Mouse (Mus musculus) ovary, postnatal 10 days (tissue): ENCODE measurements around the gene Ghrh.

Source experiments
- DNase-seq: peaks from one replicate; pipeline ENCODE4 v3.0.0; 2022; ENCODE audit warnings: low spot score

Ghrh gene

DNA sequence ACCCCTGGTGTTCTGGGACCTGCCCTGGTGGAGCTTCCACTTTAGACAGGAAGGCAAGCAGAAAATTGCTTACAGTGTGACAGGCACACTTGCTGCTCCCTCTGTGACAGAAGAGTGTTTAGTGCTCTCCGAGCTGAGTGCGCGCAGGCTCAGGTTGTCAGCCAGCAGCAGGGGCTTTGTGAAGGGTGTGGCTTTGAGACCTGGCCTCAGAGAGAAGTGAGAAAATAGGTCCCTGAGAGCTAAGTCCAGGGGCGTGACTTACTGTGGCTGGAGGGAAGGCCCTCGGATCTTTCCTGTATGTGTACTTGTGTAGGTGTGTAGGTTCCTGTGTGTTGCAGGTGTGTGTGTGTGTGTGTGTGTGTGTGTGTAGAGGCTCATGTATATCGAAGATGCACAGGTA lies 4.0 kb downstream of the Ghrh start:
- DNase-seq, result no peak

DNA sequence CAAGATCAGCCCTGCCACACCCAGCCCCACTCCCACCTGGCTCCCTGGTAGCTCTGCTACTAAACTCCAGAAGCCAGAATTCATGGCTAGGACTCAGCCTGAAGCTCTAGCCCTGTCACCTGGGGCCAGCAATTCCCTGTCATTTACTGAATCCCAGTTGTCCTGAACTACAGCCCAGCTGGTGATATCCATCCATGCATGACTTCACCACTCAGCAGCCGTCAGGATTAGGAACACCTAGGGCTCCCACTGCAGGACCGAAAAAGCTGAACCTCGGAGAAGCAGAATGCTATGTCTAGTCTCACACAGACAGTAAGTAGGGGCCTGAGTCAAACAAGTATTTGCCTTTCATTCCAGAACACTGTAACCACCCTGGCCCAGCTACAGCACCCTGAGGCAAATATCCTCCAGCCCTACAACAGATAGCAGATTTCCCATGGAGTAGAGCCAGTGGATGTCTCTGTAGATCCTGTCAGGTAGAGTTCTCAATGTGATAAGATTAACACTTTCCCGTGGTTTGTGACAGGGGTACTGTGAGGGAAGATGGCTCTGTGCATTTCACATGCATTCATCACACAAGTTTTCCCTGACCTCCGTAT lies 4.9 kb downstream of the Ghrh start:
- no peak for DNase-seq

DNA sequence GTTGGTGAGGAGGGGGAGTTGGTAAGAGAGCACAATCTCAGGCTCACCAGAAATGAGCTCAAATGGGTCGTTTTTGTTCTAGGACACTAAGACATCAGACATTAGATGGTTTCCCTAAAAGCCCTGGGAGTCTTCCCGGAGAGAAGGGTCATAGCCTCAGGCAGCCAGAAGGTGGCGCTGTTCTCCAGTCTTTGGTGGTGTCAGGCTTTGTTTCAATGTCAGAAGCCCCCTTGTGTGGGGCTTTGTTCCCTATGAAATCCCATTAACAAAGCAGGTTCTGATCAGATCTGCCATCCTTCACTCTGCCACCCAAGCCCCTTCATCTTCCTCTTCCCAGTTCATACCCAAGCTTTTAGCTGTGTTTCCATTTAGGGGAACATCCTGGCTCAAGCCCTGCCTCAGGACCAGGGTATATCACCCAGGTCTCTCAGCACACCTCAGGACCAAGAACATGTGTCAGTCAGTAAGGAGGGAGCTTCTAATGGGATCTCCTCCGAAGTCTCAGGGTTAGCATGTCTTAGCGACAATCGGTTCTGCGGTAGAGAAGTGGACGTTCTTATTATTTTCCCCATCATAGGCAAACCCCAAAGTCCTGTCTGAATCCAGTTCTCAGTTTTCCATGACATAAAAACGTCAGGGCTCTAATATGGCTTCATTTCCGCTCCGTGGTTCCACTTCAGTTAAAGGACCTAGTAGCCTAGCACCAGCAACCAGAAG lies 5.6 kb downstream of the Ghrh start:
- peak; percentile 47 for DNase-seq

DNA sequence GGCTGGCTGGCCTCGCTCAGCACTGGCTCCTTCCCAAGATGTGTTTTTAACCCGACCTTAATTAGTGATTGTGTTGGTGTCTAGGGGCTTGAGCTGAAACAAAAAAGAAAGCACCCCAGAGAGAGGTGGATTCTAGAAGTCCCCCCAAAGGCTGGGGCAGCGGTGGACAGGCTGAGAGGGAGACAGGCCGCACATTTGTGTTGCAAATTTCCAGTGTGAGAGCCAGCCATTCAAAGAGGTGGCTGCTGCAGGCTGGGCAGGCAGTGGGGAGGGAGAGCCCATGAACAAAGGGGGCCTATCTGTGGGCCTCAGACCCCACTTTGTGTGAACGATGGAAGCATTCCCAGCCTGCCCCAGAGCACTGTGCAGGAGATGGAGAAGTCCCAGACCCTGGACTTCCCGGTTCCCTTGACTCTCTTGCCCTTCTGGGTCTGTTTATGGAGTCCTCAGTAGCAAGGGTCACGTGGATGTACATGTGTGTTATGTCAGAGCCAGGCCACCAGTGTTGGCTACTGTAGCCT lies 7.0 kb downstream of the Ghrh start:
- no peak for DNase-seq

DNA sequence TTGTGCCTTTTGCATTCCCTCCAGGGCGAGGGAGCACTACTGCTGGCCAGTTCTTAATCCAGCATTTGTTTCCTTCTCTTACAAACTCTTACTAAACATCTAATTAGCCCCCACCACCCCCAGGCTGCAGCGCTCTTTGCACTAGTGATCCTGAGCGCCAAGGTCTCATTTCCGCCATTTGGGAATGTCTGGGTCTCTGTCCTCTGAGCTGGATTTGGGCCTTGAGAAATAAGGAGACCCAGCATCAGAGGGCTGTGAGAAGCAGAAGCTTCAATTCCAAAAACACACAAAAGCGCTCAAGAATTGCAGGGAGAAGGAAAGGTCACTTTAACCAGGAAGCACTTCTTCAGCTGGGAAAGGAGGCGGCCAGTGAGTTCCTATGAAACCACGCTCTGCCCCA lies 7.8 kb downstream of the Ghrh start:
- no peak for DNase-seq

DNA sequence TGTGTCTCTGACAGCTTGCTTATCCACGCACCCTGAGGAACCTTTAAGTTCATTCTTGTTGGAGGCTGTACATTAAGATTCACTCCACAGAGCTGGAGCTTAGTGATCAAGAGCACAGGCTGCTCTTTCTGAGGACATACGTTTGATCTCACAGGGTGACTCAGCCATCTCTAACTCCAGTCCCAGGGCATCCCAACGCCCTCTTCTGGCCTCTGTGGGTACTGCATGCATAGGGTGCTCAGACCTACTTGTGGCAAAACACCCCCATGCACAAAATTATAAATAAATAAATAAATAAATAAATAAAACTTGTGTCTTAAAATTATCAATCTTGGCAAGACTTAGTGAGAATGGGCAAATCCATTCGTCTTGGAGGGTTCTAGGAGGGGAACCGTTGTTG lies 8.6 kb downstream of the Ghrh start:
- no peak for DNase-seq

DNA sequence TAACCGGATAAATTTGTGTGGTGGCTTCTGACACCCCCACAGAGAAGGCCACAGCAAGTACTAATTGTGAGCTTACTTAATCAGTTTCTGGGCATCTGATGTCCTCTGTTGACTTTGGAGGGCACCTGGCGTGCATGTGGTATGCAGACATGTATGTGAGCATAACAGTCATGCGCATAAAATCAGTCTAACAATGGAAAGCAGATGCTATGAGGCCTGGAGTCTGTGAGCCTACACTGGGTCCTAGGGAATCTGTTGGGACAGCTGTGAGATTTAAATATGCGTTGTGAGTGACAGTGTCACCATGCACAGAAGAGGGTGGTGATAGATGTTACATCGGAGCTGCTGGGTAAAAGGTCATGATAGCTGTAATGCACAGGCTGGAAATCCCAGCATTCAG lies 15.2 kb downstream of the Ghrh start:
- no peak for DNase-seq

DNA sequence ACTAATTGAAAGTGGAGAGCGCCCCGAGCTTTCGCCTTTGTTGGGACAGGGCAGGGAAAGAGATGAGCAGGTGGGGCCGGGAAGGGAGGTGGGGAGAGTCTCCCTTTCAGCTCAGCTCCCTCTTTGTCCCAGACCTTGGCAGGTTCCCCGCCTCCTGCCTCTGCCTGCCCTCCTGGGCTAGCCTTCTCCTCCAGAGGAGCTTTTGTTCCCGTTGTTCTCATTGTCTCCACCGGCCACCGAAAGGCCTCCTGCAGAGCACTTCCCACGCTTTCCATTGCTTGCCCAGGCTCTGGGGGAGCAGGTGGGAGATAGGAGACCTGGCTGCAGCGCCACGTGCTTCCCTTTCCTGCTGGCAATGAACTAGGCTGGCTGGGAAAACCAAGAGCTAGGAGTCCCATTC lies 18.7 kb downstream of the Ghrh start:
- no peak for DNase-seq

DNA sequence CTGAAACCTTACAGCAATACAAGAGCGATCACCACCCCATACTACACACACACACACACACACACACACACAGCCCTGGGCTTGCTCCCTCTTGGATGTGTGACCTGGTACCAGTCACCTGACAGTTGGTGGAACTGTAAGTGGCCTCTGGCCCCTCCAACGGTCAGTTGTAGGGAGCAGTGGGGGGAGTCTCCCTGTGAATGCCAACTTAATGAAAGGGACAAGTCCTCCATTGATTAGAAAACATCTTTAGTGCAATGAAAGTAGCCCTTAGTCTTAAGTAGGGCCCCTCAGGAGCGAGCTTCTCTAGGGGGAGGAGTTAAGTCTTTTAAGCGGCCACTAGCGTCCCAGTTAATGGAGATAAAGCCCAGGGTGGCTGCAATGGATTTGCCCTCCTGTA lies 19.2 kb downstream of the Ghrh start:
- DNase-seq, result no peak

DNA sequence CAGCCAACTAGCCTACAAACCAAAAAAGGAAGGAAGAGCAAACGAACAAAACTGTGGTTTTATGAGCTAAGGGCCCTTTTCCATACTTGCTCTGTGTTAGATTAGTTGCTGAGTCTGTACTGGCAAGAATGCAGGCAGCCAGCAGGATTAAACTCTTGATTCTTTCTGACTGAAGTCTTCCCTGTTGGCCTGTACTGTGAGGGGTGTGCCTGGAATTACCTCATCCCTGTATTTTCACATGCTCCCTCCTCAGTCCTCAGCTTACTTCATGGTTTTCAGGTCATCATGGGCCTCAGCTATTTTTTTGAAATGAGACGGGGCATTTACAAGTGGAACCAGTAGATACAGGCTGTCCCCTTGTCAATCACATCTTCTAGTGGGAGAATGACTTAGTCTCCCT lies 22.1 kb downstream of the Ghrh start:
- DNase-seq, result no peak

DNA sequence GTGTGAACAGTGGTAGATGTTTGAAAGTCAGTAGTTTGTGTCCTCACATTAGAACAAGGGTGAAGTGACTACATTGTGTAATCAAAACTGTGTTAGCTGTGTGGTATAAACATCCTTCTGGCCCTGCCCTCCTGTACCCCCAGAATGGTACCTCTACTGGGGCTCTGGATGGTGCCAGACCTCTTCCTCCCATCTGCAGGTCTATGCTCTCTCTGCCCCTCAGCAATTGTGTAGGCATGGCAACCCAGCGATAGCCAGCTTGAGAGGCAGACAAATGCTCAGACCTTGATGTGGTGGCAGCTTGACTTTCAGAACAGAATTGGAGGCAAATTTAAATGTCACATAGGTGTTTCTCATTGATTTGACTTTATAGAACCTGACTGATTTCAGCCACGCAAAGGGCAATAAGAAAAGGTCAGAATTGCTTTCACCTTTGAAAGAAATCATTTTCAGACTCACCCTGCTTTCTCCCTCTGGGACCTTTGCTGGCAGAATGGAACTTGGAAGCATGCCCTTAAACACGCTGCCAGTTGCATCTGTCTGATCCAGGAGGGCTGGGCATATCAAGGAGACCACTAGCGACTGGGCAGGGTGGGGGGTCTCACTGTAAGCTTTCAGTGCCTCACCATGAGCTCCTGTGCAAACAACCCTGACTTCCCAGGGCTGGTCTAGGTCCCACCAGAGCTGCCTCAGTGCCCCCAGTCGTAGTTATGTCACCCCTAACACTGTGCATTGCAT lies 25.1 kb downstream of the Ghrh start:
- DNase-seq, result no peak

DNA sequence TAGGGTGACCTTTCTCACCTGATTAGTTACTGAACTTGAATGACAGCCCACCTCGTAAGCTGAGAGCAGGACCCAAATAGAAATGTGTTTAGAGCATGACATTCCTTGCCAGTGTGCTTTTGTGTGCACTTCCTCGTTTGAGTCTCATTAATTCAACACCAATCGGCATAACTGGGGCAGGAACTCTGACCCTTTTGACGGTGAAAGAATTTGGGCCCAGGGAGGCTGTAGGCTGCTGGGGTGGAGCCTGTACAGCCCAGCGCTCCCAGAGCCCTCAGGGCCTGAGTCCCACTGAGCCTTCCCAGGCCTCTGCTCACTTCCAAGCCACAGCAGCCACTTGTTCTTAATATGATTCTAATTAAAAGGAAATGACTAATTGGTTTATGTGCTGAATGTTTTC lies 26.4 kb downstream of the Ghrh start:
- no peak for DNase-seq

DNA sequence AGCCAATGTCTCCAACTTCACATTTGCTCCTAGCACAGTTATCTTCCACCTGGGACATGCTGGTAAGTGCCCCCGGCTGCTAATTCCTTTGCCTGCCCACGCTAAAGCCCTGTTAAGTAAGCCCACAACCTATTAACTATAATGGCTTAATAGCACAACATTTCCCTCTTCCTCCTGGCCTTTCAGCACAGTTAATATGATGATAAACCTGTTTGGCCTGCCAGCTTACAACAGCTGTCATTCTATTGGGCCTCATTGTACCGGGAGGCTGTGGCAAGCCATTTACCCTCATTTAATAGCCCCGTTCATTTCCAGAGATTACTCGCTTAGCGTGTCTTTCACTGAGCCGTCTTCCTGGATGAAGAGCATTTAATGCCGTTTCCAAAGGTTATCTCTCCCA lies 27.2 kb downstream of the Ghrh start:
- DNase-seq, result no peak

DNA sequence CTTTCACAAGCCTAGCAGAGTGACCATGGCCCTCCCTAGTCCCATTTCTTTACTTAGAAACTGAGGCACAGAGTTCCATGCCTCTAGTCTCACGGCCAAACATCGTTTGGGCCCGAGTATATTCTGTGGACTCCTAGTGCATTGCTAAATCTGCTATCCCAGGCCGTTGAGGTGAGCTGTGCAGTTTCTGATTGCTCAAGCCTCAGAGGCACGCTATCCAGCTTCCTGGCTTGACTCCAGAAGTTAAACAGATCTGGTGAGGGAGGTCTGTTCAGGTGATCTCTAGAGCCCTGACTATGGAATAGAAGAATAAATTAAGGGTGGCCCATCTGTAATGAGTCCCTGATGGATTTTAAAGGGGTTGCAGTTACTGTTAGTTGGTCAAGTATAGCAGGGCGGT lies 30.1 kb downstream of the Ghrh start:
- DNase-seq, result no peak

DNA sequence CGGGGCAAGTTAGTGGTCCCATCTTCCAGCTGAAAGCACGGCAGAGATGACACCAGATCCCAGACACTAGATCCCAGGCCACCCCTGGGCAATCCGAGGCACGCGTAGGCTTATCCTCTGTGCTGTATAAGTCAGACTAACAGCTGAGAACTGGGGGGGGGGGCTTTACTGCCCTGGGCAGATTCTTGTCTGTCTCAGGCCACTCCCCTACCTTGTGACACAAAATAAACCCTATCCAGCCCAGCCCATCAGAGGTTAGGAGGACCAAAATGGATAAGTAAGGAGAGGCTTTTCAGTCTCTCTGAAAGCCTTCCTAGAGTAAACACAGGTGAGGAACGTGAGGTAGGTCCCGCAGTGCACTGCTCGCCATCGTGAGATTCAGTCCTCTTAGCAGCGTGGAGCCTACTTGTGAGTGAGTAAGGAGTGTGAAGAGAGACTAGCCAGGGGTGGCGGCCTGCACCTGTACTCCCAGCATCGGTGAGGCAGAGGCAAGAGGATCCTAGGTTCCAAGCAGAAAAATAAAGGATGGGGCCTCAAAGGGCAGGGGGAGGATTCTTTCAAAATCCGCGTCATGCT lies 30.9 kb downstream of the Ghrh start:
- no peak for DNase-seq

DNA sequence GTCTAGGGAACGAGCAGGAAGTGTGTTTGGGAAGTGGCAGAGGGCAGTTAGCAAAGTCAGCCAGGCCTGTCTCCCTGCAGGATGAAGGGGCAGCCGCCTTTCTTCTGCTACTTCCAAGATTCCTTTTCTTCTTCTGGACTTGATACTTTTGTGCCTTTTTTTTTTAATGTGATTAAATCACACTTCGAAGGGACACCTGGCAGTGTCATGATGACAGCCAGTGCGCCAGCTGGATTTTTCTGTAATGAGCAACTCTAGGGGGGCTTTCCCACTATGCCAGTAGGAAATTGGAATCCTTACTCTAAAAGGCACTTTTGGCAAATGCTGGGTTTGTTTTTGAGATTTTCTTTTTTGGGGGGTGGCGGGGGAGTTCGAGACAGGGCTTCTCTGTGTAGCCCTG lies 31.8 kb downstream of the Ghrh start:
- no peak for DNase-seq

DNA sequence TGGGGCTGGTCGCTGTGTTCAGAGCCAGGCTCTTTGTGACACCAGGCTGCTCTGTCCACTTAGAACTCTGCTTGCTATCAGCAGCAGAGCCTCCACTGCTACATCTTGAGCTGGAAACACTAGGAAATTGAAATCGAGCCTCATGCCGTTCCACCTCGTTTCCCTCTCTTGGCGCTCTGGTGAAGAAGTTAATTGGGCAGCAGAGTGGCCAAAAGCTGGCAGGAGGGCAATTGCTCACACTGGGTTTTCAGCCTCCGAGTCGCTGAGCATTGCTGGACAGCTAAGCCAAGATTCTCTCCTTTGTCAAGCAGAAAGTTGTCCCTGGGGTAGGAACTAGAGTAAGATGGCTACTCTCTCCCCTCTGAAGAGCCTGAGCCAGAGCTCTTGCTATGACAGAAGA lies 33.0 kb downstream of the Ghrh start:
- no peak for DNase-seq

DNA sequence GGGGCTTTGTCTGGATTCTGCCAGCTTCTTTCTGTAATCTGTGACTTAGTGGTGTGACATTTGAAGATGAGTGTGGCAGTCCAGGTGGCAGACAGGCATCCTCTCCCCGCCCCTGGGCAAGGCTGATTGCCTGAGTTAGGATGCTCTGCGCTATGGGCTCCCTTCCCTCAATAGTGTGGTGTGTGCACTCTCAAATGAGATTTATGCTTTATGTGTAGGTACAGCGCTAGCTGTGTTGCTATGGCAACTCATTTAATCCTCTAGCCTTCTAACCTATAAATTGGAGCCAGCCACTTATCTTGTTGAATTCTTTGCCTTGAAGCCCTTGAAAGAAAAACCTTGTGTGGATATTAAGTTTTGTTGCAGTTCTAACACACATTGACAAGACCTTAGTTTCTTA lies 33.6 kb downstream of the Ghrh start:
- no peak for DNase-seq

DNA sequence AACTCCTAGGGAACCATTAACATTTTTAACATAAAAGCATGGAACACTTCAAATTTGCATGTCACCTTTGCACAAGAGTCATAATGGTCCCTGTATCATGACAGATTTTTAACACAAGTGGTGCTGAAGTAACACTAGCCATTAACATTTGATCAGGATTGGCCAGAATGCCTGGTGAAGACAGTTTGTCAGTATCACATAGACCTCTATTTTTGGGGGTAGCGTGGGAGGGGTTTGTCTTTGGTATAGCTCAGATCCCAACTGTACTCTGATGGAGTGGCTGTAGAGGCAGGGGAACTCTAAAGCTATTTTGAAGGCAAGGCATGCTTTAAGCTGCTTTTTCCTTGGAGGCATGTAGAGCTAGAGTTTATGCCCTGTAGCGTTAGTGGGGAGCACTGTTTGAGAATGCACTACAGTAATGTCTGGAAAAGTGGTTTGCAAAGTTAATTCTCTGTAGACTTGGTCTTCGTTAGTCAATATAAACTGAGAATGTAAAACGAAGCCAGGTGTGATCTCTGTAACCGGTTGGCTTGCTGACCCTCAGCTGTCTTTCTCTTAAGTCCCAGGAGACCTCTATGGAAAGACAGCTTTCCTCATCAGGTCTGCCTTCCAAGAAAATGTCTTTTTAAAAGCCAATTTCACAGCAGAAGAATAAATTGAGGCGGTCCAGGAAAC lies 36.2 kb downstream of the Ghrh start:
- DNase-seq, result no peak

DNA sequence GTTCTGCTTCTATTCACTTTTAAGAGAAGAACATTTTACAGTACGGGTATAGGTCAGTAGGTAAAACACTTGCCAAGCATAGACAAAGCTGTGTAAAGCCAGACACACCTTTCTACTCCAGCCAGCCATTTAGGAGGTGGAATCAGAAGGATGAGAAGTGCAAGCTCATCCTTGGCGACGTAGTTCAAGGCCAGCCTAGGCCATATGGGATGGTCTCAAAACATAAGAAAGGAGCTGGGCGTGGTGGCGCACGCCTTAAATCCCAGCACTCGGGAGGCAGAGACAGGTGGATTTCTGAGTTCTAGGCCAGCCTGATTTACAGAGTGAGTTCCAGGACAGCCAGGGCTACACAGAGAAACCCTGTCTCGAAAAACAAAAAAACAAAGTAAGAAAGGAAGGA lies 37.7 kb downstream of the Ghrh start:
- no peak for DNase-seq

DNA sequence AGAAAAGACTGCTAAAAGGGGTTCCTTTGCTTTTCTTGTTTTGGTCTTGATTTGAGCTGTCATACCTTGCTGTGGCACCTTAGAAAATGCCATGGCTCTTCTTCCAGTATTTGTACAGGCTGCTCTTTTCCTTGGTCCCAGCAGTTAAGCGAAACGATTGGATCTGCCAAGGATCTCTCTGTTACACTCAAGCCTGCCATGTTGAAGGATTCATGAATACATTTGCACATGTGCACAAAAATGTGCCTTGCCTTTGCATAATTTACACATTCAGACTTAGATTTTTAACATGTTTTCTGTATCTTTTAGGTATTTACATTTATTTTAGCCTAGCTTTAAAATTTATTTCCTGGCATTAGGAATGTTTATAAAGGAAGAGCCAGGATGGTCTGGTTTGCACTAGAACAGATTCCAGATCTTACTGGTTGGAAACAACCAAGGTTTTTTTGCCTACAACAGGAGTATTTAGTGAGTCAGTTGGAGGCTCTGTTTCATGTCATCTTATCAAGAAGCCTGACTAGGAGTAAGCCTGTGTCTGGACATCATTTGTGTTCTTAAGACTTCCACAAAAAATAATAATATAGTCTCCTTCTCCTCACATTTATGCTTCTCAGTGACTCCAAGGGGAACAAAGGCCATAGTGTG lies 38.9 kb downstream of the Ghrh start:
- no peak for DNase-seq

DNA sequence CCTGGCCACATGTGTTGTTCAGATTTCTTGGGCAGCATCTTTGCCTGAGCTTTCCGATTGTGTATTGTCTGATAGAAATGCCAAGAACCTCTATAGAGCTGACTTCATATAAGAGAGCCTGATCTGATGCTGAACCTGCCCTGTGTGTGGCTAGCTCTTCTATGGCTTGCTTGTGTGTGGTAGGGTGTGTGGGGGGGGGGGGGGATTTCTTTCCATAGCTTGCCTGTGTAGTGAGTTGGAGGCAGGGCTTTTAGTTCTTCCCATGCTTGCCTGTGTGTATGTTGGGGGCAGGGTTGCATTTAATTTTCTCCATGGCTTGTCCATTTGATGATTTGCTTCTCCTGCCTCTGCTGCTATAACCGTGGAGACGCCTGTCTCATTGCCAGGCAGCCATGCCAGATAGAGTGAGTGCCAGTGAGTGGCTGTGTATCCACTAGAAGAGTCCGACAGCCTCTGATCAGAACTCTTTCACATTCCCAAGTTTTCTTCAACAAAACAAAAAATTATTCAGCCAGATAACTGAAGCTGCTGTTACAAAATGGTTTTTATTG lies 39.5 kb downstream of the Ghrh start:
- no peak for DNase-seq
